Mouse (Mus musculus): ENCODE results near the gene Tmem159.

The Tmem159 gene

GRCm38 (mm10) chr7:120142743-120143142 is 40.6 kb downstream of the Tmem159 start:
- DNase-seq (ENCODE audit: low spot score in 2 of 2): no peak

GRCm38 (mm10) chr7:120145191-120145590 is 43.0 kb downstream of the Tmem159 start, which contains the start of gene Zp2:
Gene Zp2, minus strand, starts transcription at chr7:120145291.
- no peak for DNase-seq (ENCODE audit: low spot score in 2 of 2)

GRCm38 (mm10) chr7:120150257-120150656 is 48.1 kb downstream of the Tmem159 start:
- DNase-seq (ENCODE audit: low spot score in 2 of 2): no peak

GRCm38 (mm10) chr7:120150898-120151297 is 48.7 kb downstream of the Tmem159 start:
- DNase-seq (ENCODE audit: low spot score in 2 of 2): no peak

- DNase-seq (ENCODE audit: low spot score in 2 of 2): no peak
Measured at GRCm38 (mm10) chr7:120156841-120157409, 54.8 kb downstream of the Tmem159 start.

GRCm38 (mm10) chr7:120157575-120158061 is 55.5 kb downstream of the Tmem159 start:
- DNase-seq (ENCODE audit: low spot score in 2 of 2): no peak

GRCm38 (mm10) chr7:120158121-120158613 is 56.0 kb downstream of the Tmem159 start:
- no peak for DNase-seq (ENCODE audit: low spot score in 2 of 2)

- DNase-seq (ENCODE audit: low spot score in 2 of 2): no peak
Measured at GRCm38 (mm10) chr7:120163581-120164251, 61.6 kb downstream of the Tmem159 start.

Data from urinary bladder, postnatal 36 days (tissue).